Mouse (Mus musculus): Measurements from ENCODE around the gene Cbfa2t3.

- no peak for TF ChIP-seq UBTF (IDR thresholded peaks at IDR 0.05; ENCODE audit: borderline replicate concordance, insufficient read depth, low read depth, low read length)
- no peak for TF ChIP-seq HCFC1 (IDR thresholded peaks at IDR 0.05; ENCODE audit: low read depth, low read length)
- TF ChIP-seq GABPA (IDR thresholded peaks at IDR 0.05; ENCODE audit: low read depth, low read length), result no peak
- TF ChIP-seq CTCF (IDR thresholded peaks at IDR 0.05 in 2 of 3, conservative IDR thresholded peaks at IDR 0.05 in 1 of 3; ENCODE audit: control insufficient read depth in 1 of 3, insufficient read depth in 1 of 3, low read depth in 2 of 3, low read length in 3 of 3, poor library complexity in 1 of 3, severe bottlenecking in 1 of 3), result no peak
- no peak for TF ChIP-seq BHLHE40 (IDR thresholded peaks at IDR 0.05; ENCODE audit: borderline replicate concordance, low read depth, low read length)
These were observed 9.6 kb downstream of the Cbfa2t3 start for GRCm38 (mm10) chr8:122689315-122689714.

All from MEL (cell line).